8 mouse cellular contexts compared by ENCODE assay signal in the genomic region with DNA sequence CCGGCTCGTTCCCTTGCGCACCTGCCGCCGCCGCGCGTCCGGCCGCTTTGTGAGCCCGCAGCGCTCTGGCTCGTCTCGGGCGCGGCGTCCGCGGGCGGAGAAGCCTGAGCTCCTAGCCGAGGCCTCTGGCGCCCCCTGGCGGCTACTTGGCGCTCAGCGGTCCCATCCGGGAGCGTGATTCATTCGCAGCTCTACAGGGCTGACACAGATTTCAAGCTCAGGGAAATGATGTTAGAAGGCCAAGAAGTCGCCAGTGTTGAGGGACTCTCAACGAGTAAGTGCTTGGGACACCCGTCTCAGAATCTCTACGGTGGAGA. TPM values are rescaled to one million over a fixed set of nuclear protein-coding genes. Genes with fewer than 3 reads are reported as not detected.
A peak's percentile ranks its signal among the peaks of the same experiment; 100 is the strongest.
DNase-seq lines count a peak whose midpoint lies in the region; ATAC-seq and TF ChIP-seq lines count a peak whose summit lies in the region.

A gene (minus strand): TSS at position 67 of the 317 bp plus-strand sequence.

- no peak within 1 kb of the TSS for H3K27ac ChIP-seq in spleen, adult 2 months (ENCODE audit: insufficient read depth, low read length)
- no peak within 1 kb of the TSS for H3K27ac ChIP-seq in embryonic fibroblast, embryonic 13.5 days (ENCODE audit: insufficient read depth, low read length)
- no peak within 1 kb of the TSS for H3K27ac ChIP-seq in heart, embryonic 12.5 days (ENCODE audit: poor library complexity, severe bottlenecking)
- no peak within 1 kb of the TSS for H3K27ac ChIP-seq in kidney, embryonic 16.5 days (ENCODE audit: low read length)
- no peak within 1 kb of the TSS for H3K27ac ChIP-seq in limb, embryonic 14.5 days (replicated peaks; ENCODE audit: low read depth, low read length)
- no peak within 1 kb of the TSS for H3K27ac ChIP-seq in midbrain, postnatal 0 days (ENCODE audit: low read depth, low read length)
- no peak within 1 kb of the TSS for H3K27ac ChIP-seq in stomach, postnatal 0 days (replicated peaks)

- 5% methylated on average over 32 of the region's 32 CpGs for WGBS in spleen, adult 2 months
- under 1% methylated on average over 32 of the region's 32 CpGs for WGBS in heart, embryonic 12.5 days
- WGBS in kidney, embryonic 16.5 days = 1% methylated on average over 32 of the region's 32 CpGs
- WGBS in limb, embryonic 14.5 days = 3% methylated on average over 21 of the region's 32 CpGs
- WGBS in midbrain, postnatal 0 days = under 1% methylated on average over 32 of the region's 32 CpGs
- WGBS in stomach, postnatal 0 days = under 1% methylated on average over 30 of the region's 32 CpGs

- peak within 1 kb of the TSS; percentile 32; the same call in 1 of the 2 replicates for H3K9ac ChIP-seq in heart, embryonic 12.5 days
- no peak within 1 kb of the TSS for H3K9ac ChIP-seq in kidney, embryonic 16.5 days (replicated peaks; ENCODE audit: low read length)
- no peak within 1 kb of the TSS for H3K9ac ChIP-seq in limb, embryonic 14.5 days (ENCODE audit: low read depth, low read length, severe bottlenecking)
- peak within 1 kb of the TSS; percentile 64 for H3K9ac ChIP-seq in midbrain, postnatal 0 days (replicated peaks; ENCODE audit: low read length, poor library complexity, severe bottlenecking)
- no peak within 1 kb of the TSS for H3K9ac ChIP-seq in stomach, postnatal 0 days (ENCODE audit: low read length)

- TF ChIP-seq CTCF in spleen, adult 2 months (IDR thresholded peaks at IDR 0.05; ENCODE audit: extremely low read depth, insufficient read depth, insufficient read length, insufficient replicate concordance) = peak; percentile 43; the same call in 1 of the 2 replicates
- peak; percentile 70 for TF ChIP-seq CTCF in embryonic fibroblast, embryonic 13.5 days (IDR thresholded peaks at IDR 0.05; ENCODE audit: borderline replicate concordance, insufficient read depth, low read length)
- peak; percentile 96 for TF ChIP-seq CTCF in midbrain, postnatal 0 days (IDR thresholded peaks at IDR 0.05)
- peak; percentile 95 for TF ChIP-seq CTCF in stomach, postnatal 0 days (IDR thresholded peaks at IDR 0.05; ENCODE audit: low read depth)

- no peak within 1 kb of the TSS for H3K4me3 ChIP-seq in spleen, adult 2 months (ENCODE audit: extremely low read depth, insufficient read depth, insufficient read length)
- H3K4me3 ChIP-seq in embryonic fibroblast, embryonic 13.5 days (ENCODE audit: insufficient read depth, low read length) = no peak within 1 kb of the TSS
- peak within 1 kb of the TSS; percentile 50 for H3K4me3 ChIP-seq in heart, embryonic 12.5 days
- H3K4me3 ChIP-seq in kidney, embryonic 16.5 days (ENCODE audit: low read length) = peak within 1 kb of the TSS; percentile 43
- H3K4me3 ChIP-seq in limb, embryonic 14.5 days (replicated peaks; ENCODE audit: low read length) = peak within 1 kb of the TSS; percentile 38
- peak within 1 kb of the TSS; percentile 60 for H3K4me3 ChIP-seq in midbrain, postnatal 0 days (ENCODE audit: low read depth, low read length)
- H3K4me3 ChIP-seq in stomach, postnatal 0 days (ENCODE audit: low read depth, low read length) = peak within 1 kb of the TSS; percentile 24; the same call in 1 of the 2 replicates

- H3K4me1 ChIP-seq in spleen, adult 2 months (ENCODE audit: control insufficient read depth, insufficient read depth, insufficient read length) = no peaks in the 10 kb centered on the region; the same call in 1 of the 2 replicates
- no peaks in the 10 kb centered on the region for H3K4me1 ChIP-seq in embryonic fibroblast, embryonic 13.5 days (ENCODE audit: control insufficient read depth, insufficient read depth, low read length)
- H3K4me1 ChIP-seq in heart, embryonic 12.5 days (replicated peaks) = peaks cover 13% of the 10 kb centered on the region
- H3K4me1 ChIP-seq in kidney, embryonic 16.5 days (ENCODE audit: insufficient read depth, low read length) = peaks cover 9% of the 10 kb centered on the region
- H3K4me1 ChIP-seq in limb, embryonic 14.5 days (ENCODE audit: control insufficient read depth, insufficient read depth, low read length) = peaks cover 15% of the 10 kb centered on the region
- H3K4me1 ChIP-seq in midbrain, postnatal 0 days (ENCODE audit: insufficient read depth, low read length) = no peaks in the 10 kb centered on the region
- H3K4me1 ChIP-seq in stomach, postnatal 0 days (replicated peaks; ENCODE audit: control insufficient read depth, insufficient read depth) = no peaks in the 10 kb centered on the region

- DNase-seq in spleen, adult 2 months (ENCODE audit: low read depth in 1 of 2, low spot score in 2 of 2) = peak in 1 of 2 experiments; percentile 11
- no peak for DNase-seq in spleen, postnatal 36 days (ENCODE audit: low spot score in 2 of 2)
- DNase-seq in limb, embryonic 14.5 days (ENCODE audit: low spot score) = peak; percentile 80
- peak; percentile 92 for DNase-seq in midbrain, postnatal 0 days (ENCODE audit: low spot score)
- DNase-seq in stomach, postnatal 0 days (ENCODE audit: low spot score) = peak; percentile 89

- H3K9me3 ChIP-seq in heart, embryonic 12.5 days (replicated peaks) = peaks cover 17% of the 10 kb centered on the region
- H3K9me3 ChIP-seq in kidney, embryonic 16.5 days (ENCODE audit: low read length) = peaks cover 12% of the 10 kb centered on the region
- H3K9me3 ChIP-seq in limb, embryonic 14.5 days (ENCODE audit: control insufficient read depth, low read length) = no peaks in the 10 kb centered on the region
- no peaks in the 10 kb centered on the region for H3K9me3 ChIP-seq in midbrain, postnatal 0 days (ENCODE audit: low read length)
- no peaks in the 10 kb centered on the region for H3K9me3 ChIP-seq in stomach, postnatal 0 days (ENCODE audit: control insufficient read depth, low read length)

- TF ChIP-seq POLR2A in spleen, adult 2 months (IDR thresholded peaks at IDR 0.05; ENCODE audit: low read depth, low read length) = no peak
- TF ChIP-seq POLR2A in embryonic fibroblast, embryonic 13.5 days (IDR thresholded peaks at IDR 0.05; ENCODE audit: low read depth, low read length) = no peak
- TF ChIP-seq POLR2A in limb, embryonic 14.5 days (IDR thresholded peaks at IDR 0.05; ENCODE audit: borderline replicate concordance, extremely low read depth, insufficient read depth, insufficient read length) = no peak

- H3K36me3 ChIP-seq in spleen, adult 2 months (ENCODE audit: control insufficient read depth, insufficient read depth, low read length) = no peaks in the 10 kb centered on the region
- no peaks in the 10 kb centered on the region for H3K36me3 ChIP-seq in heart, embryonic 12.5 days
- no peaks in the 10 kb centered on the region for H3K36me3 ChIP-seq in kidney, embryonic 16.5 days (ENCODE audit: insufficient read depth, low read length)
- H3K36me3 ChIP-seq in limb, embryonic 14.5 days (ENCODE audit: control insufficient read depth, insufficient read depth, low read length) = no peaks in the 10 kb centered on the region
- no peaks in the 10 kb centered on the region for H3K36me3 ChIP-seq in midbrain, postnatal 0 days (ENCODE audit: insufficient read depth, low read length)
- H3K36me3 ChIP-seq in stomach, postnatal 0 days (ENCODE audit: control insufficient read depth, insufficient read depth, low read length) = no peaks in the 10 kb centered on the region

- peak; percentile 42; the same call in 1 of the 2 replicates for ATAC-seq in heart, embryonic 12.5 days (ENCODE audit: insufficient number of reproducible peaks, low FRiP score)
- peak; percentile 51 for ATAC-seq in kidney, embryonic 16.5 days (ENCODE audit: low FRiP score, low TSS enrichment)
- ATAC-seq in limb, embryonic 14.5 days (ENCODE audit: low FRiP score, low read depth) = peak; percentile 62; the same call in 1 of the 2 replicates
- peak; percentile 78 for ATAC-seq in midbrain, postnatal 0 days (ENCODE audit: low FRiP score)
- ATAC-seq in stomach, postnatal 0 days (ENCODE audit: low FRiP score, low TSS enrichment) = peak; percentile 77; the same call in 1 of the 2 replicates

- H3K27me3 ChIP-seq in spleen, adult 2 months (ENCODE audit: control insufficient read depth, insufficient read depth, low read length) = peaks cover 8% of the 10 kb centered on the region; the same call in 1 of the 2 replicates
- H3K27me3 ChIP-seq in heart, embryonic 12.5 days (replicated peaks) = peaks cover 48% of the 10 kb centered on the region
- H3K27me3 ChIP-seq in kidney, embryonic 16.5 days (ENCODE audit: insufficient read depth, low read length) = peaks cover 30% of the 10 kb centered on the region
- H3K27me3 ChIP-seq in limb, embryonic 14.5 days (ENCODE audit: control insufficient read depth, insufficient read depth, low read length) = peaks cover 18% of the 10 kb centered on the region
- no peaks in the 10 kb centered on the region for H3K27me3 ChIP-seq in midbrain, postnatal 0 days (ENCODE audit: insufficient read depth, low read length)
- H3K27me3 ChIP-seq in stomach, postnatal 0 days (ENCODE audit: control insufficient read depth, insufficient read depth, low read length) = peaks cover 6% of the 10 kb centered on the region

- peak within 1 kb of the TSS; percentile 78 for H3K4me2 ChIP-seq in heart, embryonic 12.5 days
- peak within 1 kb of the TSS; percentile 64 for H3K4me2 ChIP-seq in kidney, embryonic 16.5 days (replicated peaks; ENCODE audit: low read depth, low read length)
- peak within 1 kb of the TSS; percentile 65 for H3K4me2 ChIP-seq in limb, embryonic 14.5 days (replicated peaks; ENCODE audit: low read depth, low read length, severe bottlenecking)
- H3K4me2 ChIP-seq in midbrain, postnatal 0 days (ENCODE audit: low read depth, low read length, poor library complexity, severe bottlenecking) = peak within 1 kb of the TSS; percentile 72
- peak within 1 kb of the TSS; percentile 40 for H3K4me2 ChIP-seq in stomach, postnatal 0 days (replicated peaks; ENCODE audit: low read depth)

- no peak for TF ChIP-seq EP300 in stomach, postnatal 0 days (optimal IDR thresholded peaks at IDR 0.05)

RNA-seq across cellular contexts. Expression of the gene that starts here (rescaled TPM):
- not detected in 2 replicates for polyA plus RNA-seq in spleen, adult 2 months (2012; rRNA removed)
- polyA plus RNA-seq in embryonic fibroblast, embryonic 13.5 days (2011; ENCODE audit: insufficient read length, low read depth, missing spikeins) = 0.23 TPM in 1 of 2 replicates, not detected in the other
- 0.41 and 0.70 TPM in 2 replicates for polyA plus RNA-seq in heart, embryonic 12.5 days (2016; fragmentation: Nextera tagmentation; extraction: Ambion mirVana)
- polyA plus RNA-seq in kidney, embryonic 16.5 days (2015; fragmentation: Nextera tagmentation; extraction: Ambion mirVana) = 0.59 and 0.64 TPM in 2 replicates
- 1.6 and 2.0 TPM in 2 replicates for polyA plus RNA-seq in limb, embryonic 14.5 days (2012; rRNA removed)
- 2.1 and 2.6 TPM in 2 replicates for polyA plus RNA-seq in limb, embryonic 14.5 days (2014; fragmentation: Nextera tagmentation; extraction: Ambion mirVana)
- 94.8 and 98.7 TPM in 2 replicates for total RNA-seq in midbrain, postnatal 0 days (2014; rRNA removed)
- polyA plus RNA-seq in midbrain, postnatal 0 days (2015; fragmentation: Nextera tagmentation; extraction: Ambion mirVana) = 82.6 and 91.5 TPM in 2 replicates
- polyA plus RNA-seq in stomach, postnatal 0 days (2015; fragmentation: Nextera tagmentation; extraction: Ambion mirVana) = 1.6 and 1.7 TPM in 2 replicates

Comparison
In these comparisons a context has a peak if more than half of its experiments do, and no peak if none do; other contexts are left out.
1. RNA of the gene that starts here (polyA plus RNA-seq): 82.6 to 91.5 TPM in midbrain, postnatal 0 days; 1.6 to 2.6 TPM in limb, embryonic 14.5 days, 1.6 to 1.7 TPM in stomach, postnatal 0 days, 0.41 to 0.70 TPM in heart, embryonic 12.5 days, 0.59 to 0.64 TPM in kidney, embryonic 16.5 days, 0.23 TPM in embryonic fibroblast, embryonic 13.5 days and not detected in spleen, adult 2 months; every median in the first group is over 10 times any median in the second.
2. Peak in ATAC-seq, H3K4me3 ChIP-seq, H3K9ac ChIP-seq and H3K4me2 ChIP-seq in heart, embryonic 12.5 days; RNA of the gene not detected or under 1 TPM.
3. Peak in ATAC-seq, H3K4me3 ChIP-seq and H3K4me2 ChIP-seq in kidney, embryonic 16.5 days; RNA of the gene not detected or under 1 TPM.
4. DNase-seq: peak in limb, embryonic 14.5 days (single experiment), midbrain, postnatal 0 days (single experiment) and stomach, postnatal 0 days (single experiment); none in spleen, postnatal 36 days (0 of 2).
5. H3K4me3 ChIP-seq: peak in limb, embryonic 14.5 days (single experiment), midbrain, postnatal 0 days (single experiment) and stomach, postnatal 0 days (single experiment); none in spleen, adult 2 months (single experiment) and embryonic fibroblast, embryonic 13.5 days (single experiment).
6. CTCF ChIP-seq: peak in every context shown above with its lines; median percentile 96 in midbrain, postnatal 0 days; 95 in stomach, postnatal 0 days; 70 in embryonic fibroblast, embryonic 13.5 days; 43 in spleen, adult 2 months.
7. Peak in every context shown above with its lines, with median percentiles within 50 percentile points of each other: ATAC-seq and H3K4me2 ChIP-seq.